In the genomic region with DNA sequence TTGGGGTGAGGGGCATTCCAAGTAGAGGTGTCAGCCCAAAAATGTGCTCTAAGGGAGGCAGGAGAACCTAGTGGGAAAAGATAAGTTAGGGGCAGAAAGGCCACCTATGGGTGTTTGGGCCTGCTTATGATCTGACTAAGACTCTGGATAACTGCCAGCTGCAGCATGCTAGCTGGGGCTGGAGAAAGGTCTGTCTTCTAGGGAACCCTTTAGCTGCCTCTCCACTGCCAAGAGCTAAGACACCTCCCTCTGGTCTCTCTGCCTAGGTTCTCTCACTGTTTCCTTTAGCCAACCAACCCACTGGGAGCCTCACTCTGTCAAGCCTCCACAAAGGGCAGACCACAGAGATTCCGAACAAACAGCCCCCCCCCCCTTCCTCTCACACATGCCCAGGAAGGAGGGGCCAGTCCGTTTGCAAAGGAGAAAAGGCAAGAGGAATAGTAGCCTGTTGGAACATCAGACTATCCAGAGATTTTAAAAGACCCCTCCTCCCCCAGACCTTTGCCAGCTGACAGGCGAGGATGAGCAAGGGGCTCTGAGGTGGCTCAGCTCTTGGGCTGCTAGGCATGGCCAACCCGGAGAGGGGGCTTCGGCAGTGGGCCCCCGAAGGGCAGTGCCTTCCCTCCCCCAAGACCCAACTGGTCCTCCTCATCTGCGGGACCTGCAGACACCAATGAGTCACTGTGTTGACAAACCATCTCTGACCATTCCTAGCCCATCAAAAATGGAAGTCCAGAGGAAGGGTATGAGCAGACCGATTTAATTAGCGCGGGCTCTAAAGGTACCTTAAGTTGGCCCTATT, we compare ENCODE assay signal across 8 mouse cellular contexts. TPM values are rescaled to one million over a fixed set of nuclear protein-coding genes. Genes with fewer than 3 reads are reported as not detected.
A peak's percentile ranks its signal among the peaks of the same experiment; 100 is the strongest.
DNase-seq lines count a peak whose midpoint lies in the region; ATAC-seq and TF ChIP-seq lines count a peak whose summit lies in the region.

No protein-coding gene starts in this region.

- peaks cover 36% of the 10 kb centered on the region for H3K4me1 ChIP-seq in intestine, embryonic 16.5 days (ENCODE audit: control insufficient read depth, insufficient read depth, low read length)
- H3K4me1 ChIP-seq in olfactory bulb, adult 2 months (ENCODE audit: control insufficient read depth, insufficient read depth, low read length), result peaks cover 35% of the 10 kb centered on the region

- H3K27ac ChIP-seq in intestine, embryonic 16.5 days (ENCODE audit: low read length), result peak overlapping the region; percentile 97
- H3K27ac ChIP-seq in olfactory bulb, adult 2 months (ENCODE audit: insufficient read depth, low read depth, low read length), result peak overlapping the region; percentile 87; the same call in 1 of the 2 replicates

- ATAC-seq in intestine, embryonic 16.5 days, result peak; percentile 21

- DNase-seq in left cerebral cortex, postnatal 4 days, result peak; percentile 49
- DNase-seq in left cerebral cortex, adult 11 months (ENCODE audit: low spot score), result no peak
- DNase-seq in embryo, embryonic 10 days (ENCODE audit: low spot score), result peak; percentile 66
- peak; percentile 99 for DNase-seq in heart, adult 11 months
- DNase-seq in lung, adult 18-20 months, result peak; percentile 63 to 72
- DNase-seq in urinary bladder, postnatal 4 days (ENCODE audit: low spot score in 2 of 2), result peak; percentile 69

- H3K27me3 ChIP-seq in intestine, embryonic 16.5 days (replicated peaks; ENCODE audit: control insufficient read depth, insufficient read depth, low read length), result no peaks in the 10 kb centered on the region

- no peak overlapping the region for H3K4me3 ChIP-seq in intestine, embryonic 16.5 days (ENCODE audit: low read length)
- H3K4me3 ChIP-seq in olfactory bulb, adult 2 months (ENCODE audit: insufficient read depth, low read depth, low read length), result no peak overlapping the region

- WGBS in intestine, embryonic 16.5 days, result 12% methylated on average over 10 of the region's 10 CpGs
- WGBS in olfactory bulb, adult 2 months, result 13% methylated on average over 10 of the region's 10 CpGs

- no peak for TF ChIP-seq POLR2A in olfactory bulb, adult 2 months (IDR thresholded peaks at IDR 0.05; ENCODE audit: insufficient read depth, low read depth, low read length)

- no peak for TF ChIP-seq CTCF in olfactory bulb, adult 2 months (IDR thresholded peaks at IDR 0.05; ENCODE audit: insufficient read depth, low read depth, low read length)

- peak overlapping the region; percentile 15 for H3K9ac ChIP-seq in intestine, embryonic 16.5 days (ENCODE audit: low read depth, low read length)

- no peaks in the 10 kb centered on the region for H3K9me3 ChIP-seq in intestine, embryonic 16.5 days (ENCODE audit: control insufficient read depth, low read length)

- no peaks in the 10 kb centered on the region for H3K36me3 ChIP-seq in intestine, embryonic 16.5 days (ENCODE audit: control insufficient read depth, insufficient read depth, low read length)

- H3K4me2 ChIP-seq in intestine, embryonic 16.5 days (ENCODE audit: low read depth, low read length), result peak overlapping the region; percentile 88

- intact Hi-C loops in left cerebral cortex, postnatal 4 days (cut with DNase I), result loop anchor here (1.0 kb wide), 1 partner anchor 70 kb away; no protein-coding TSS in a partner anchor

RNA-seq across cellular contexts. Expression of a gene that starts 1.4 kb away (rescaled TPM):
- 100 to 1,000 TPM; 146 to 149 TPM for total RNA-seq in left cerebral cortex, postnatal 4 days (2021)
- 38.0 and 53.4 TPM in 2 replicates for polyA plus RNA-seq in intestine, embryonic 16.5 days (2015; fragmentation: Nextera tagmentation; extraction: Ambion mirVana)
- not detected in 2 replicates for polyA plus RNA-seq in olfactory bulb, adult 2 months (2012; ENCODE audit: insufficient read depth, insufficient read length, low replicate concordance, missing spikeins)
